Mouse (Mus musculus) cortical plate, adult 2 months (tissue): Measurements from ENCODE around the gene Nle1. TPM values are rescaled to one million over a fixed set of nuclear protein-coding genes. Genes with fewer than 3 reads are reported as not detected.

Experiments used
- H3K27ac ChIP-seq: fragments of 200-500 bp; 2 replicates; pipeline ENCODE4 v1.5.1; 2012; ENCODE audit warnings: low read length, control low read depth, inconsistent platforms; ENCODE audit not compliant: insufficient read depth
- H3K4me1 ChIP-seq: fragments of 200-500 bp; 2 replicates; pipeline ENCODE4 v1.6.1; 2011; ENCODE audit warnings: low read length; ENCODE audit not compliant: control insufficient read depth, insufficient read depth
- H3K4me3 ChIP-seq: fragments of 200-500 bp; 2 replicates; pipeline ENCODE4 v1.5.1; 2011; ENCODE audit warnings: mild to moderate bottlenecking, low read length, control low read depth; ENCODE audit not compliant: insufficient read depth
- CTCF ChIP-seq: fragments of 200-500 bp; IDR thresholded peaks from 2 replicates; pipeline ENCODE4 v1.5.1; 2011; ENCODE audit warnings: mild to moderate bottlenecking, control low read depth, low read length; ENCODE audit not compliant: insufficient read depth; ENCODE audit errors: extremely low read depth
- POLR2A ChIP-seq: fragments of 200-500 bp; IDR thresholded peaks from 2 replicates; pipeline ENCODE4 v1.6.1; 2011; ENCODE audit warnings: mild to moderate bottlenecking, low read length, control low read depth; ENCODE audit not compliant: insufficient read depth; ENCODE audit errors: extremely low read depth
- polyA plus RNA-seq: library from polyadenylated mRNA; depleted of rRNA; stranded (reverse); fragments of >200 nt; gene quantifications from 2 replicates; pipeline ENCODE4 v1.2.3, GENCODE M21; 2012; rRNA removed

The Nle1 gene
- polyA plus RNA-seq, 1 experiment: 36.8 TPM

- peak overlapping the region; percentile 72; the same call in 1 of the 2 replicates for H3K27ac ChIP-seq
- no peak overlapping the region for H3K4me3 ChIP-seq
- TF ChIP-seq POLR2A (no peak), CTCF (no peak)
- H3K4me1 ChIP-seq: no peaks in the 10 kb centered on the region
Observed at GRCm38 (mm10) chr11:82857307-82857848, 50.8 kb downstream of the Nle1 start.

- H3K4me3 ChIP-seq: no peak overlapping the region
- TF ChIP-seq POLR2A (no peak), CTCF (no peak)
- no peak overlapping the region for H3K27ac ChIP-seq
- H3K4me1 ChIP-seq: no peaks in the 10 kb centered on the region
Observed at GRCm38 (mm10) chr11:82856032-82856431, 52.2 kb downstream of the Nle1 start.

- Histone ChIP-seq H3K4me1 (no peaks in the 10 kb centered on the region), H3K27ac (no peak overlapping the region), H3K4me3 (no peak overlapping the region)
- TF ChIP-seq CTCF: no peak
Observed at GRCm38 (mm10) chr11:82855327-82855973, 52.8 kb downstream of the Nle1 start.

GRCm38 (mm10) chr11:82854111-82854510 lies 54.1 kb downstream of the Nle1 start:
- H3K27ac ChIP-seq: no peak overlapping the region
- no peak overlapping the region for H3K4me3 ChIP-seq
- TF ChIP-seq POLR2A (no peak), CTCF (no peak)
- no peaks in the 10 kb centered on the region for H3K4me1 ChIP-seq

GRCm38 (mm10) chr11:82852958-82853357 lies 55.3 kb downstream of the Nle1 start:
- Histone ChIP-seq H3K27ac (no peak overlapping the region), H3K4me1 (no peaks in the 10 kb centered on the region), H3K4me3 (no peak overlapping the region)
- no peak for TF ChIP-seq CTCF
- TF ChIP-seq POLR2A: no peak

GRCm38 (mm10) chr11:82852540-82852939 lies 55.7 kb downstream of the Nle1 start:
- no peak overlapping the region for H3K4me3 ChIP-seq
- H3K4me1 ChIP-seq: no peaks in the 10 kb centered on the region
- no peak overlapping the region for H3K27ac ChIP-seq
- no peak for TF ChIP-seq POLR2A

GRCm38 (mm10) chr11:82852115-82852514 lies 56.1 kb downstream of the Nle1 start:
- Histone ChIP-seq H3K27ac (no peak overlapping the region), H3K4me3 (no peak overlapping the region), H3K4me1 (no peaks in the 10 kb centered on the region)
- TF ChIP-seq CTCF (no peak), POLR2A (no peak)

Other genes with a start within 250 kb of the Nle1 start
- gene Cct6b, start 144.1 kb downstream of the Nle1 start, polyA plus RNA-seq: 0.19 and 0.21 TPM in 2 replicates
- 11.1 and 11.3 TPM in 2 replicates for gene Zfp830, start 144.1 kb downstream of the Nle1 start, polyA plus RNA-seq
- 24.9 and 25.2 TPM in 2 replicates for gene Lig3, start 127.3 kb downstream of the Nle1 start, polyA plus RNA-seq
- gene Rffl, start 37.2 kb downstream of the Nle1 start, polyA plus RNA-seq: 11.1 and 12.7 TPM in 2 replicates
- gene Rad51d, start 17.8 kb downstream of the Nle1 start, polyA plus RNA-seq: 16.1 and 16.6 TPM in 2 replicates
- not detected in 2 replicates for gene Fndc8, start 16.3 kb downstream of the Nle1 start, polyA plus RNA-seq
- 2.0 and 2.7 TPM in 2 replicates for gene Unc45b, start 2.1 kb upstream of the Nle1 start, polyA plus RNA-seq
- gene Slfn5, start 42.9 kb upstream of the Nle1 start, polyA plus RNA-seq: 4.3 TPM in 2 replicates
- gene Slfn9, start 83.4 kb upstream of the Nle1 start, polyA plus RNA-seq: 0.17 and 0.25 TPM in 2 replicates
- 0.93 and 0.96 TPM in 2 replicates for gene Slfn8, start 112.4 kb upstream of the Nle1 start, polyA plus RNA-seq
- gene Slfn2, start 156.7 kb upstream of the Nle1 start, polyA plus RNA-seq: 1.7 and 2.5 TPM in 2 replicates
- 0.04 and 0.09 TPM in 2 replicates for gene Slfn1, start 208.4 kb upstream of the Nle1 start, polyA plus RNA-seq